Mouse (Mus musculus): ENCODE data around the gene Scrn2. TPM values are rescaled to one million over a fixed set of nuclear protein-coding genes. Genes with fewer than 3 reads are reported as not detected.
A peak's percentile ranks its signal among the peaks of the same experiment; 100 is the strongest.

The Scrn2 gene
- polyA plus RNA-seq, 1 experiment from 2014 or later: 14.5 TPM

DNA sequence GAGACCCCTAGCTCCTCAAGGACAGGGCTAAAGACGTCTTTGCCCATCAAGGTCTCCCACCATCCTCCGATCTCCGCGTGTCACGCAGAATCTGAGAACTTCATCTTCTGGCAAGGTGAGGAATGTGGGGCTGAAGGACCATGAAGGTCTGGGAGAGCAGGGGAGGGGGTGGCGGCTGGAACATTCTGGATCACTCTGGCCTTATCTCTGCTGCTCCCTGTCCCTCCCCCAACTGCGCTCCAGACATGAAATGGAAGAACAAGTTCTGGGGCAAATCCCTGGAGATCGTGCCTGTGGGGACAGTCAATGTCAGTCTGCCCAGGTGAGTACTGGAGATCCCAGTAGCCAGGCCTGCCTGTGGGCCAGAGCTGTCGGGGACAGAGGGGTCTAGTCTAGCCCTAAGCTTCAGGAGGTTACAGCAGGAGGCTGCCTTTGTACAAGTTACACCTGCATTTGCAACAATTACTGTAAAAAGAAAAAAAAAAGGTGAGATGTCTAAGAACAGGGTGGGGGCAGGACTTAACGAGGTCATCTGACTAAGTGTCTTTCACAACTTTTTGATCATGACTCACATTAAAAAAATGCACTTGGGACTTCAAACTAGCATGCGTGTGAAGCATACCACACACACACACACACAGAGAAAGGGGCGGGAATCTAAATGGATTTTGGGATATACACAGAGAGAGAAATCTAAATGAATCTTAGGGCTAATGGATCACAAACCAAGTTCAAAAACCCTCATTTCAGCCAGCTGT, 36.0 kb downstream of the Scrn2 start:
- no peaks in the 10 kb centered on the region for H3K9me3 ChIP-seq (ENCODE audit: control insufficient read depth, low read length)
- H3K9ac ChIP-seq (ENCODE audit: low read depth, low read length): no peak overlapping the region
- H3K4me1 ChIP-seq (ENCODE audit: control insufficient read depth, insufficient read depth, low read depth, low read length): no peaks in the 10 kb centered on the region
- H3K27ac ChIP-seq (ENCODE audit: low read depth, low read length): no peak overlapping the region
- H3K4me2 ChIP-seq (ENCODE audit: low read length): no peak overlapping the region
- ATAC-seq: no peak
- 88% methylated on average over 12 of the region's 12 CpGs for WGBS
- no peaks in the 10 kb centered on the region for H3K27me3 ChIP-seq (replicated peaks; ENCODE audit: control insufficient read depth, insufficient read depth, low read length)
- H3K4me3 ChIP-seq (ENCODE audit: low read length): no peak overlapping the region
- peaks cover 9% of the 10 kb centered on the region for H3K36me3 ChIP-seq (ENCODE audit: control insufficient read depth, insufficient read depth, low read length)

DNA sequence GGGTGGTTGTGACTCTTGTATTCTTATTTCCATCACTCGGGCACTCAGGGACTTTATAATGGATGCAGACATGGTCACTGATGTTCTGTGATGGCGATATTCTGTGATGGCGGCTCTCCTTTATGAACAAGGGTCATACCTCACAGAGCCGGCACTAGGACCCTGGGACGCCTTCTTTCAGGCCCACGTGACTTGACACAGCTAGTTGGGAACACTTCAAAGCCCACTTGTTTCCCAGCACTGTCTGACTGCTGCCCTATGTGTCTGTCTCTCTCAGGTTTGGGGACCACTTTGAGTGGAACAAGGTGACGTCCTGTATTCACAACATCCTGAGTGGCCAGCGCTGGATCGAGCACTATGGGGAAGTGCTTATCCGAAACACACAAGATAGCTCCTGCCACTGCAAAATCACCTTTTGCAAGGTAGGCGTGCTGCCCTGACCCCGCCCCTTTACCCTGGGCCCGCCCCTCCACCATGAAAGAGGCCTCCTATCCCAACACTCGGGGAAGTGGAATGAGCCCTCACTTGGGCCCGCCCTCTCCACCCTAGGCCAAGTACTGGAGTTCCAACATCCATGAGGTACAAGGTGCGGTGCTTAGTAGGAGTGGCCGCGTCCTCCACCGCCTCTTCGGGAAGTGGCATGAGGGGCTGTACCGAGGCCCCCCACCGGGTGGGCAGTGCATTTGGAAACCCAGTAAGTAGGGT, 37.1 kb downstream of the Scrn2 start:
- WGBS: 46% methylated on average over 21 of the region's 22 CpGs
- Histone ChIP-seq H3K4me3 (ENCODE audit: low read length) (no peak overlapping the region), H3K4me2 (ENCODE audit: low read length) (no peak overlapping the region), H3K27me3 (replicated peaks; ENCODE audit: control insufficient read depth, insufficient read depth, low read length) (no peaks in the 10 kb centered on the region), H3K9me3 (ENCODE audit: control insufficient read depth, low read length) (no peaks in the 10 kb centered on the region), H3K4me1 (ENCODE audit: control insufficient read depth, insufficient read depth, low read depth, low read length) (no peaks in the 10 kb centered on the region), H3K9ac (ENCODE audit: low read depth, low read length) (no peak overlapping the region), H3K27ac (ENCODE audit: low read depth, low read length) (no peak overlapping the region), H3K36me3 (ENCODE audit: control insufficient read depth, insufficient read depth, low read length) (peaks cover 2% of the 10 kb centered on the region; the same call in 1 of the 2 replicates)
- ATAC-seq: no peak

DNA sequence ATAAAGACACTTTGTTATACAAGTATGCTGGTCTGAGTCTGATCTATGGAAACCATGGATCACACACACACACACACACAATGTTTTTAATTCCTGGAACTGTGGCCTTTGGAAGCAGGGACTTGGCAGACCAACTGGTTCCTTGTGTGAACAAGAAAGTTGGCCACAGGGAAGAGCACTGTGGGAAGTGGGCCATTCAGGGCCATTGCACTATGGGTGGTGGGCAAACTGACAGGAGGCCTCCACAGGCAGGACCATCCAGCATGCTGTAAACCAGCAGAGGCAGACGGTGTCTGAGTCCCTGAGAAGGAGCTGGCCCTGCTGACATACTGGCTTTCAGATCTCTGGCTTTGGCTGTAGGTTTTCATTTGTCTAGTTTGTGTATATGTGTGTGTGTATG, 39.6 kb downstream of the Scrn2 start:
- H3K36me3 ChIP-seq (ENCODE audit: control insufficient read depth, insufficient read depth, low read length): peaks cover 2% of the 10 kb centered on the region; the same call in 1 of the 2 replicates
- H3K4me1 ChIP-seq (ENCODE audit: control insufficient read depth, insufficient read depth, low read depth, low read length): no peaks in the 10 kb centered on the region
- H3K4me3 ChIP-seq (ENCODE audit: low read length): no peak overlapping the region
- 53% methylated on average over 1 of the region's 1 CpGs for WGBS
- no peaks in the 10 kb centered on the region for H3K9me3 ChIP-seq (ENCODE audit: control insufficient read depth, low read length)
- H3K9ac ChIP-seq (ENCODE audit: low read depth, low read length): no peak overlapping the region
- no peak overlapping the region for H3K4me2 ChIP-seq (ENCODE audit: low read length)
- ATAC-seq: peak; percentile 55; the same call in 1 of the 2 replicates
- no peak overlapping the region for H3K27ac ChIP-seq (ENCODE audit: low read depth, low read length)
- no peaks in the 10 kb centered on the region for H3K27me3 ChIP-seq (replicated peaks; ENCODE audit: control insufficient read depth, insufficient read depth, low read length)

DNA sequence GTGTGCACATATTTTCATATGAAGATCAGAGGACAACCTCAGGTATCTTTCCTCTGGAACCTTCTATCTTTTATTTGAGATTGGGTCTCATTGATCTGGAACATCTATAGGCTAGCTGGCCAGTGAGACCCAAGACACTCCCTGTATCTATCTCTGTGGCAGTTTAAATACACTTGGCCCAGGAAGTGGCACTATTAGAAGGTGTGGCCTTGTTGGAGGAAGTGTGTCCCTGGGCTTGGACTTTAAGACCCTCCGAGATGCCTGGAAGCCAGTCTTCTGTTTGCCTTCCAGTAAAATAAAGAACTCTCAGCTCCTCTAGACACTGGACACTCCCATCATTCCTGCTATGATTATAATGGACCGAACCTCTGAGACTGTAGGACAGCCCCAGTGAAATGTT, 40.0 kb downstream of the Scrn2 start:
- H3K4me1 ChIP-seq (ENCODE audit: control insufficient read depth, insufficient read depth, low read depth, low read length): no peaks in the 10 kb centered on the region
- ATAC-seq: no peak
- H3K9me3 ChIP-seq (ENCODE audit: control insufficient read depth, low read length): no peaks in the 10 kb centered on the region
- H3K36me3 ChIP-seq (ENCODE audit: control insufficient read depth, insufficient read depth, low read length): 0 out of 2 replicates have a peak, but pooled peaks cover 2% of the 10 kb centered on the region
- no peak overlapping the region for H3K9ac ChIP-seq (ENCODE audit: low read depth, low read length)
- no peak overlapping the region for H3K4me3 ChIP-seq (ENCODE audit: low read length)
- H3K27me3 ChIP-seq (replicated peaks; ENCODE audit: control insufficient read depth, insufficient read depth, low read length): no peaks in the 10 kb centered on the region
- no peak overlapping the region for H3K4me2 ChIP-seq (ENCODE audit: low read length)
- no peak overlapping the region for H3K27ac ChIP-seq (ENCODE audit: low read depth, low read length)
- 93% methylated on average over 2 of the region's 2 CpGs for WGBS

DNA sequence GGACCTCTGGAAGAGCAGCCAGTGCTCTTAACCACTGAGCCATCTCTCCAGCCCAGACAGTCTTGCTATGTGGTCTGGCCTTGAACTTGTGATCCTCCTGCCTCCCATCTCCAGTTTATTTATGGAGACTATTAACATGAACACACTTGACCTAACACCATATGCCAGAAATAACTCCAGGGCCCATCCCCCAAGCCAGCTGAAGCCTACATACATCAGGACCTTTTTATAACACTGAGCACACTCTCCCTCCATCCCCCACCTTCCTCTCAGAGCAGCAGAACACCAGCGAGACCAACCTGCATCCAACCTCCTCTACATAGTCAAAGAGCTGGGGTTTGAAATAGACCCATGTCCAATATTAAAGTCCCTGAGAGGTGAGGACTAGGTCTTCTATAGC, 41.4 kb downstream of the Scrn2 start:
- 0 out of 2 replicates have a peak, but pooled peaks cover 2% of the 10 kb centered on the region for H3K36me3 ChIP-seq (ENCODE audit: control insufficient read depth, insufficient read depth, low read length)
- no peak overlapping the region for H3K27ac ChIP-seq (ENCODE audit: low read depth, low read length)
- no peaks in the 10 kb centered on the region for H3K27me3 ChIP-seq (replicated peaks; ENCODE audit: control insufficient read depth, insufficient read depth, low read length)
- WGBS: 82% methylated on average over 1 of the region's 1 CpGs
- no peak overlapping the region for H3K9ac ChIP-seq (ENCODE audit: low read depth, low read length)
- H3K4me1 ChIP-seq (ENCODE audit: control insufficient read depth, insufficient read depth, low read depth, low read length): no peaks in the 10 kb centered on the region
- ATAC-seq: no peak
- no peak overlapping the region for H3K4me3 ChIP-seq (ENCODE audit: low read length)
- H3K9me3 ChIP-seq (ENCODE audit: control insufficient read depth, low read length): no peaks in the 10 kb centered on the region
- H3K4me2 ChIP-seq (ENCODE audit: low read length): no peak overlapping the region

DNA sequence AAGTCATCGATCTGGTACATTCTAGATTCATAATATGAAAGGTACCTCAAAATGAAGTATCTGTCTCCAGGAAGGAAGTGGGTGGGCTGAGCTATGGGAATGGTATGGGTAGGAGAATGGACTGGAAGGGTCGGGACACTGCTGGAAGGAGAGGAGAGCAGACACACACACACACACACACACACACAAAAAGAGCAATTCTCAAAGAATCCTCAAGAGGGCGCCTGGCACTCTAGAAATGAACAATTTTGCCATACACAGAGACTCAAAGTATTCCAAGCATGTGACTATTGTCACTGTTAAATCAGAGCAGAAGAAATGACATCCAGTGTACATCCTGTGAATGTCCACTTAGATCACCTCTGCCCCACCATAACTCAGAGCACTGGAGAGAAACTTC, 42.8 kb downstream of the Scrn2 start:
- 36% methylated on average over 3 of the region's 3 CpGs for WGBS
- Histone ChIP-seq H3K9me3 (ENCODE audit: control insufficient read depth, low read length) (no peaks in the 10 kb centered on the region), H3K27ac (ENCODE audit: low read depth, low read length) (no peak overlapping the region), H3K36me3 (ENCODE audit: control insufficient read depth, insufficient read depth, low read length) (0 out of 2 replicates have a peak, but pooled peaks cover 2% of the 10 kb centered on the region), H3K27me3 (replicated peaks; ENCODE audit: control insufficient read depth, insufficient read depth, low read length) (no peaks in the 10 kb centered on the region), H3K9ac (ENCODE audit: low read depth, low read length) (no peak overlapping the region), H3K4me1 (ENCODE audit: control insufficient read depth, insufficient read depth, low read depth, low read length) (no peaks in the 10 kb centered on the region), H3K4me2 (ENCODE audit: low read length) (no peak overlapping the region), H3K4me3 (ENCODE audit: low read length) (no peak overlapping the region)
- ATAC-seq: peak; percentile 72

DNA sequence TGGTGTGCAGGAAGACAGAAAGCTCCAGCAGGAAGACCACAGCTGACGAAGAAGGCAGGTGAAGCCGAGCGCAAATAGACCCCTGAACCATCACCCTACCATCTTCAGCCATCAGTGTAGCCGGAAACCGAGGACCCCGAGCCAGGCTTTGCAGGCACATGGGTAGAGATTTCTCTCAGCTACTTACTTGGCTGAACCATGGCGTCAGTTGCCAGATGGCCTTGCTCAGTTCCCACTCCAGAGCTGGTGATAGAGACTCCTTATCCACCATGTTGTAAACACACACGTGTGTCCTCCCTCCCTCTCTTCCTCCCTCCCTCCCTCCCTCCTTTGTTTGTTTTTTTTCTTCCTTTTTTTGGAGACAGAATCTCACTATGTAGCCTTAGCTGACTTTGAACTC, 44.5 kb downstream of the Scrn2 start:
- H3K36me3 ChIP-seq (ENCODE audit: control insufficient read depth, insufficient read depth, low read length): no peaks in the 10 kb centered on the region
- H3K4me1 ChIP-seq (ENCODE audit: control insufficient read depth, insufficient read depth, low read depth, low read length): no peaks in the 10 kb centered on the region
- no peaks in the 10 kb centered on the region for H3K27me3 ChIP-seq (replicated peaks; ENCODE audit: control insufficient read depth, insufficient read depth, low read length)
- H3K27ac ChIP-seq (ENCODE audit: low read depth, low read length): no peak overlapping the region
- no peak for ATAC-seq
- no peak overlapping the region for H3K4me2 ChIP-seq (ENCODE audit: low read length)
- 65% methylated on average over 8 of the region's 8 CpGs for WGBS
- no peak overlapping the region for H3K4me3 ChIP-seq (ENCODE audit: low read length)
- no peaks in the 10 kb centered on the region for H3K9me3 ChIP-seq (ENCODE audit: control insufficient read depth, low read length)
- no peak overlapping the region for H3K9ac ChIP-seq (ENCODE audit: low read depth, low read length)

DNA sequence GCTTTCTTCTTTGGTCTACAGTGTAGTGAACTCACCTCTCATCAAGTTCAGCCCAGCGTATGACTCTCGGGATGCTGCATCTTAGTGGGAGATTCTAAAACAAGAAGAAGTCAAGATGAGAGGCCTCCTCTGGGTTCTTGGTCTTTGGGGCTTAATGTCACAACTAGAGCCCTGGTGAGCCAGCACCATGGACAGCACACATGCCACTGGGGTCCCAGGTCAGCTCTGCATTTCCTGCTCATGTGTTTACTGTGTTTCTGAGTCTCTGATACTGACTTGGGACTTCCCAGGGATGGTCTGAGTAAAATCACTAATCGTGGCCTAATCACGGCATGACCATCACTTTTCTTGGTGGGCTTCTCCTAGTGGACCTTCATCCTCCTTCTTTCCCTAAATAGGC, 49.0 kb downstream of the Scrn2 start:
- Histone ChIP-seq H3K4me1 (ENCODE audit: control insufficient read depth, insufficient read depth, low read depth, low read length) (peaks cover 3% of the 10 kb centered on the region; the same call in 1 of the 2 replicates), H3K36me3 (ENCODE audit: control insufficient read depth, insufficient read depth, low read length) (no peaks in the 10 kb centered on the region), H3K9ac (ENCODE audit: low read depth, low read length) (no peak overlapping the region), H3K9me3 (ENCODE audit: control insufficient read depth, low read length) (no peaks in the 10 kb centered on the region), H3K27me3 (replicated peaks; ENCODE audit: control insufficient read depth, insufficient read depth, low read length) (no peaks in the 10 kb centered on the region), H3K4me2 (ENCODE audit: low read length) (no peak overlapping the region), H3K4me3 (ENCODE audit: low read length) (no peak overlapping the region), H3K27ac (ENCODE audit: low read depth, low read length) (no peak overlapping the region)
- 64% methylated on average over 4 of the region's 4 CpGs for WGBS
- ATAC-seq: no peak

DNA sequence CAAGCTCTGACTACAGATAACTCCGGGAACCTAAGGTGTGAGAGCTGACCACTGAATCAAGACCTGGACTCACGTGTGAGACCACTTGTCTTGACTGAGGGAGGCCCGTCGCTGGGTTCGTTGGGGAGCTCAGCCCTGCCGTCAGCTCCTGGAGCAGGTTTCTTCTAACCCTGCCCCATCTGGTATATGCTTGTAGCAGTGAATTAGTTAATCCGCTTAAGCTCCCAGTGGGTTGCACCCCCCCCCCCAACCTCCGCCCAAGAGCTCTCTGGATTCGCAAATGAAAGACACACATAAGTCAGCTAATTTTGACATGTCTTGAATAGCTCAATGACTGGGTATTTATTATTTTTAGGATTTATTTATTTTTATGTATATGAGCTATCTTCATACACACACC, 50.6 kb downstream of the Scrn2 start:
- no peak for ATAC-seq
- H3K9me3 ChIP-seq (ENCODE audit: control insufficient read depth, low read length): no peaks in the 10 kb centered on the region
- H3K4me1 ChIP-seq (ENCODE audit: control insufficient read depth, insufficient read depth, low read depth, low read length): peaks cover 5% of the 10 kb centered on the region; the same call in 1 of the 2 replicates
- no peaks in the 10 kb centered on the region for H3K36me3 ChIP-seq (ENCODE audit: control insufficient read depth, insufficient read depth, low read length)
- WGBS: 35% methylated on average over 9 of the region's 9 CpGs
- H3K27me3 ChIP-seq (replicated peaks; ENCODE audit: control insufficient read depth, insufficient read depth, low read length): no peaks in the 10 kb centered on the region
- no peak overlapping the region for H3K27ac ChIP-seq (ENCODE audit: low read depth, low read length)
- no peak overlapping the region for H3K9ac ChIP-seq (ENCODE audit: low read depth, low read length)
- no peak overlapping the region for H3K4me2 ChIP-seq (ENCODE audit: low read length)
- no peak overlapping the region for H3K4me3 ChIP-seq (ENCODE audit: low read length)

Data from hindbrain, embryonic 16.5 days (tissue).